Mouse (Mus musculus): Measurements from ENCODE around the gene E430018J23Rik. TPM values are rescaled to one million over a fixed set of nuclear protein-coding genes. Genes with fewer than 3 reads are reported as not detected.
"Not testable (repeated sequence)": the region's sequence is repeated elsewhere in the genome, so short reads cannot be mapped to it uniquely, and the experiment has no call there.

Gene E430018J23Rik
- polyA plus RNA-seq, 1 experiment from 2014 or later, result 5.4 TPM

DNA sequence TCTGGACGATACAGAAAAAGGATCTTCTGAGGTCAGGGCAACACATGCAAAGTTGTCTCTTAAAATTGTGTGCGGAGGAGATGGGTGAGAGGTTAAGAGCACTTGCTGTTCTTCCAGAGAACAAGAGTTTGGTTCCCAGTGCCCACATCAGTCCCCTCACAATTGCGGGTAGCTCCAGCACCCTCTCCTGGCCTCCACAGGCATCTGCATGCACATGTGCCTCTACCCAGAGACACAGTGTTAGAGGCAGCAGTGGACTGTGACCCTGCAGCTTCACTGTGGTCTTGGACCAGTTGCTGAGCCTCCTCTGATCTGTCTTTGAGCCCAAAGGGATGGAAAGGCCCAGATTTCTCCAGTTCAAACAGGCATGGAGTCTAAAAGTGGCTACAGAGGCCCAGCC lies 21.6 kb downstream of the E430018J23Rik start:
- H3K4me1 ChIP-seq; H3K4me3 ChIP-seq; H3K9ac ChIP-seq (replicated peaks); H3K9me3 ChIP-seq; H3K27me3 ChIP-seq; H3K36me3 ChIP-seq; ATAC-seq (replicated peaks); H3K27ac ChIP-seq (replicated peaks); H3K4me2 ChIP-seq (replicated peaks): not testable (repeated sequence)
- WGBS, result 82% methylated on average over 3 of the region's 3 CpGs

DNA sequence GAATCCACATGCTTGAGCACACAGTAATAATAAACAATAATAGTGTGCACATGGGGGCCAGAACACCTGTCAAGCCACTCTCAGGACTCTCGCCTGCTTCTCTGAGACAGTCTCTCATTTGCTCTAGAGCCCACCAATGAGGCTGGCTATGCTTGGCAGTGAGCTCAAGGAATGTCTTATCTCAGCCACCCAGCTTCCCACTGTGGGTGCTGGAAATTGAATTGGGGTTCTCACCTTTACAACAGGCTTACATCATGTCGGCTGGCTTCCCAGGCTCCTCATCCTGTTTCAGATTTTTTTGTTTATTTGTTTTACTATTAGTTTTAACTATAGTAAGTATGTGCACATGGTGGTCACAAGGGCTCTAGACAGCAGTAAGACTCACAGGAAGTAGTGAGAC lies 22.2 kb downstream of the E430018J23Rik start:
- Histone ChIP-seq H3K4me3 (no peak overlapping the region), H3K27me3 (no peaks in the 10 kb centered on the region), H3K9me3 (no peaks in the 10 kb centered on the region), H3K36me3 (peaks cover 4% of the 10 kb centered on the region; the same call in 1 of the 2 replicates), H3K27ac (replicated peaks) (no peak overlapping the region), H3K4me1 (peaks cover 4% of the 10 kb centered on the region; the same call in 1 of the 2 replicates), H3K4me2 (replicated peaks) (no peak overlapping the region), H3K9ac (replicated peaks) (no peak overlapping the region)
- WGBS, result 88% methylated on average over 2 of the region's 2 CpGs
- no peak for ATAC-seq (replicated peaks)

- no peaks in the 10 kb centered on the region for H3K9me3 ChIP-seq
- no peaks in the 10 kb centered on the region for H3K27me3 ChIP-seq
- no peak overlapping the region for H3K9ac ChIP-seq (replicated peaks)
- no peaks in the 10 kb centered on the region for H3K36me3 ChIP-seq
- H3K27ac ChIP-seq (replicated peaks), result no peak overlapping the region
- H3K4me2 ChIP-seq (replicated peaks), result no peak overlapping the region
- 91% methylated on average over 3 of the region's 3 CpGs for WGBS
- peaks cover 17% of the 10 kb centered on the region for H3K4me1 ChIP-seq
- H3K4me3 ChIP-seq, result no peak overlapping the region
- ATAC-seq (replicated peaks), result no peak
Observed at GRCm38 (mm10) chr7:127366249-127366648, 27.2 kb downstream of the E430018J23Rik start.

DNA sequence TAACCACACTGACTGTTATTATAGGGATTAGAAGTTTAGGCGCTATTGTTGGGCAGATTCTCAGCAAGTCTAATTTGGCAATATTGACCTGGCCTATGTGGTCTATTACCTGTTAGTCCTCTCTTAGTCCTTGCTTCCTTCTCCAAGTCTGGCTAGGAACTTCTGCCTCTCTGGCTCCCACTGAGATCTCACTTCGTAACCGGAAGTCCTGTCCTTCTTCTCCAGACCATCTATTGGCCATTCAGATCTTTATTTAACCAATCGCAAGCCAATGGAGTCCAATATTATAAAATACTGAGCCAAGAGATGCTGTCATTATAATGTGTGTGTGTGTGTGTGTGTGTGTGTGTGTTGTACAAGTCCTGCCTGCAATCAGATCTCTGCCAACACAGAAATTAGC lies 29.3 kb downstream of the E430018J23Rik start:
- Histone ChIP-seq H3K27ac (replicated peaks) (0 out of 2 replicates have a peak overlapping the region, but pooled peaks have one; percentile 35), H3K9me3 (no peaks in the 10 kb centered on the region), H3K4me2 (replicated peaks) (peak overlapping the region; percentile 76), H3K4me1 (peaks cover 17% of the 10 kb centered on the region), H3K9ac (replicated peaks) (peak overlapping the region; percentile 57; the same call in 1 of the 2 replicates), H3K36me3 (no peaks in the 10 kb centered on the region), H3K4me3 (peak overlapping the region; percentile 38), H3K27me3 (peaks cover 3% of the 10 kb centered on the region; the same call in 1 of the 2 replicates)
- WGBS, result 34% methylated on average over 4 of the region's 4 CpGs
- no peak; the same call in 1 of the 2 replicates for ATAC-seq (replicated peaks)

- Histone ChIP-seq H3K36me3 (no peaks in the 10 kb centered on the region), H3K27ac (replicated peaks) (peak overlapping the region; percentile 35; the same call in 1 of the 2 replicates), H3K4me2 (replicated peaks) (peak overlapping the region; percentile 76), H3K4me3 (peak overlapping the region; percentile 38), H3K4me1 (peaks cover 17% of the 10 kb centered on the region), H3K9ac (replicated peaks) (peak overlapping the region; percentile 57), H3K27me3 (peaks cover 3% of the 10 kb centered on the region; the same call in 1 of the 2 replicates), H3K9me3 (no peaks in the 10 kb centered on the region)
- 1% methylated on average over 24 of the region's 24 CpGs for WGBS
- ATAC-seq (replicated peaks), result no peak
Observed at GRCm38 (mm10) chr7:127363475-127363921, 29.9 kb downstream of the E430018J23Rik start.

- peak overlapping the region; percentile 27 for H3K4me2 ChIP-seq (replicated peaks)
- 9% methylated on average over 13 of the region's 13 CpGs for WGBS
- not testable (repeated sequence) for H3K9ac ChIP-seq (replicated peaks); ATAC-seq (replicated peaks); H3K27me3 ChIP-seq; H3K27ac ChIP-seq (replicated peaks); H3K9me3 ChIP-seq; H3K36me3 ChIP-seq
- H3K4me3 ChIP-seq, result peak overlapping the region; percentile 25; the same call in 1 of the 2 replicates
- peaks cover 17% of the 10 kb centered on the region for H3K4me1 ChIP-seq
Observed at GRCm38 (mm10) chr7:127362418-127362817, 31.0 kb downstream of the E430018J23Rik start.

- no peak overlapping the region for H3K27ac ChIP-seq (replicated peaks)
- WGBS, result 65% methylated on average over 12 of the region's 13 CpGs
- no peak overlapping the region for H3K4me2 ChIP-seq (replicated peaks)
- no peak overlapping the region for H3K4me3 ChIP-seq
- H3K27me3 ChIP-seq, result peaks cover 3% of the 10 kb centered on the region; the same call in 1 of the 2 replicates
- H3K9ac ChIP-seq (replicated peaks), result no peak overlapping the region
- no peaks in the 10 kb centered on the region for H3K36me3 ChIP-seq
- peaks cover 17% of the 10 kb centered on the region for H3K4me1 ChIP-seq
- H3K9me3 ChIP-seq, result no peaks in the 10 kb centered on the region
- ATAC-seq (replicated peaks), result no peak
Observed at GRCm38 (mm10) chr7:127361449-127361848, 32.0 kb downstream of the E430018J23Rik start.

DNA sequence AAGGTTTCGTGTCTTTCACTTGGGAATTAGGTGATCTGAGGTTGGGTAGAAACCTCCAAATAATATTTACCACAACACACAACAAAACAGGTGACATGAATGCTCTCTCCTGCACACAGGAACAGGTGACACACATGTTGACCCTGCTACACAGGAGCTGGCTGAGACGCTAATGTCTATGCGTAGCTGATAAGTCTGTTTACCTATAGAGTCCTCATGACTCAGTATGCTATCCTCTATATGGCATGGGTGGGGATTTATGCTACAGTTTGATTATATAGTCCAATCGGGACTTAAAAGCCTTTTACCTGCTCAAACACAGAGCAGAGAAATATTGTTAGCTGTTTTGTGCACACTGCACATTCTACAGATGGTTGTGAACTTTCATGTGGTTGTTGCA lies 33.2 kb downstream of the E430018J23Rik start:
- no peak for ATAC-seq (replicated peaks)
- 84% methylated on average over 4 of the region's 4 CpGs for WGBS
- no peak overlapping the region for H3K4me2 ChIP-seq (replicated peaks)
- H3K4me1 ChIP-seq, result peaks cover 17% of the 10 kb centered on the region
- no peak overlapping the region for H3K4me3 ChIP-seq
- H3K36me3 ChIP-seq, result no peaks in the 10 kb centered on the region
- H3K9ac ChIP-seq (replicated peaks), result no peak overlapping the region
- H3K9me3 ChIP-seq, result no peaks in the 10 kb centered on the region
- no peak overlapping the region for H3K27ac ChIP-seq (replicated peaks)
- H3K27me3 ChIP-seq, result peaks cover 3% of the 10 kb centered on the region; the same call in 1 of the 2 replicates

- no peak for ATAC-seq (replicated peaks)
- no peak overlapping the region for H3K27ac ChIP-seq (replicated peaks)
- H3K9me3 ChIP-seq, result no peaks in the 10 kb centered on the region
- H3K4me2 ChIP-seq (replicated peaks), result no peak overlapping the region
- H3K4me3 ChIP-seq, result no peak overlapping the region
- H3K9ac ChIP-seq (replicated peaks), result no peak overlapping the region
- H3K4me1 ChIP-seq, result peaks cover 6% of the 10 kb centered on the region
- WGBS, result 71% methylated on average over 4 of the region's 4 CpGs
- H3K27me3 ChIP-seq, result peaks cover 3% of the 10 kb centered on the region; the same call in 1 of the 2 replicates
- no peaks in the 10 kb centered on the region for H3K36me3 ChIP-seq
Observed at GRCm38 (mm10) chr7:127358472-127358871, 35.0 kb downstream of the E430018J23Rik start.

GRCm38 (mm10) chr7:127357871-127358270 lies 35.6 kb downstream of the E430018J23Rik start:
- Histone ChIP-seq H3K4me1 (peaks cover 2% of the 10 kb centered on the region; the same call in 1 of the 2 replicates), H3K4me2 (replicated peaks) (no peak overlapping the region), H3K27me3 (peaks cover 3% of the 10 kb centered on the region; the same call in 1 of the 2 replicates), H3K36me3 (no peaks in the 10 kb centered on the region), H3K4me3 (no peak overlapping the region), H3K9me3 (no peaks in the 10 kb centered on the region), H3K27ac (replicated peaks) (no peak overlapping the region), H3K9ac (replicated peaks) (no peak overlapping the region)
- 23% methylated on average over 2 of the region's 2 CpGs for WGBS
- ATAC-seq (replicated peaks), result no peak

DNA sequence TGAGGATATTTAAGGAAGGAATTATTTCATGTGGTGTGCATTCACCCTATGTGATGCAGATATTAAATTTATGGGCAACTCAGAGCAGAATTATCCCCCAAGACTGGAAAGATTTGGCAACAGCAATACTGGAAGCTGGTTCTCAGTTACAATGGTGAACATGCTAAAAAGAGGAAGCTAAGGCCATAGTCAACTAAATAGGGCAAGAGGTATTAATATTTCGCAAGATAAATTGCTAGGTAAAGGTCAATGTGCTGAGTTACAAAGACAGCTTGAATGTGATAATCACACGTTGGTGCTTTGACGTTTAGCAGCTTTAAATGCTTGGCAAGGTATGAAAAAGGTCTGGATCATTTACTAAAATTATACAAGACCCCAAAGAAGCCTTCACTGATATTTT lies 37.6 kb downstream of the E430018J23Rik start:
- no peak overlapping the region for H3K27ac ChIP-seq (replicated peaks)
- 65% methylated on average over 3 of the region's 3 CpGs for WGBS
- no peak for ATAC-seq (replicated peaks)
- no peaks in the 10 kb centered on the region for H3K4me1 ChIP-seq
- H3K4me3 ChIP-seq, result no peak overlapping the region
- no peak overlapping the region for H3K9ac ChIP-seq (replicated peaks)
- no peak overlapping the region for H3K4me2 ChIP-seq (replicated peaks)
- H3K27me3 ChIP-seq, result peaks cover 3% of the 10 kb centered on the region; the same call in 1 of the 2 replicates
- no peaks in the 10 kb centered on the region for H3K9me3 ChIP-seq
- H3K36me3 ChIP-seq, result no peaks in the 10 kb centered on the region

- no peak for ATAC-seq (replicated peaks)
- Histone ChIP-seq H3K9me3 (no peaks in the 10 kb centered on the region), H3K9ac (replicated peaks) (no peak overlapping the region), H3K36me3 (no peaks in the 10 kb centered on the region), H3K4me3 (no peak overlapping the region), H3K4me1 (peaks cover 7% of the 10 kb centered on the region), H3K4me2 (replicated peaks) (no peak overlapping the region), H3K27me3 (no peaks in the 10 kb centered on the region), H3K27ac (replicated peaks) (no peak overlapping the region)
- 86% methylated on average over 5 of the region's 5 CpGs for WGBS
Observed at GRCm38 (mm10) chr7:127351230-127352004, 42.0 kb downstream of the E430018J23Rik start.

Data from forebrain, embryonic 15.5 days (tissue).